In the genomic region with DNA sequence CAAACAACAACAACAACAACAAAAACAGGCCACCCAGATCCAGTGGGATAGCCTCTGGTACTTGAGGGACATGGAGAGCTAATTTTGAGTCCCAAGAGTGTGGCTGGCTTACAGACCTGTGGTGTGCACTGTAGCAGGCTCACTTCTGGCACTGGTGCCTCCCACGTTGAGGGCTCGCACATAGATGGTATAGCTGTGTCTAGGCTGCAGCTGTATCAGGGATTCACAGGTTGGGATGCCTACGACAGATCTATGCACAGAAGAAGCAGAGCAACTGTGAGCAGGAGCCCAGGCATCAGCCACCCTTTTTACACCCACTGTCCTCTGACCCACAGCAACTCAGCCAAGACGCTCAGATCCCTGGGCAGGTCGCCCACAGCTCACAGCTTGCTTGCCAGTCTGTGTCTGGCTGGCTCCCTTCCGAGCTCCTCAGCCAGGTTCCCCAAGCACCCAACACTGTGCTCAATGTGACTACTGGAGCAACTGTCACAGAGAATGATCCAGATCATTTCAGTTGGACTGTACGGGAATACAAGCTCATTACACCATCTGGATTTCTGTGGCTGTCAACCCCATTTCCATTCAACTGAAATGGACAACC, we compare ENCODE assay signal across 9 mouse cellular contexts. TPM values are rescaled to one million over a fixed set of nuclear protein-coding genes. Genes with fewer than 3 reads are reported as not detected.
A peak's percentile ranks its signal among the peaks of the same experiment; 100 is the strongest.
DNase-seq lines count a peak whose midpoint lies in the region; ATAC-seq and TF ChIP-seq lines count a peak whose summit lies in the region.
"Had no signal": no experiment of that assay in that cellular context is flagged by ENCODE, and none has a peak within 500 bp of the region (broad histone marks: within the 10 kb centered on the region; RNA-seq: fewer than 3 reads in every experiment).

No protein-coding gene starts in this region.

- H3K27me3 ChIP-seq in hindbrain, postnatal 0 days (ENCODE audit: insufficient read depth, low read length): no peaks in the 10 kb centered on the region
- H3K27me3 ChIP-seq in hindbrain, embryonic 12.5 days: 0 out of 2 replicates have a peak, but pooled peaks cover 3% of the 10 kb centered on the region
- H3K27me3 ChIP-seq: midbrain, embryonic 12.5 days had no signal

- H3K4me2 ChIP-seq in hindbrain, postnatal 0 days (ENCODE audit: low read depth, low read length): no peak overlapping the region
- H3K4me2 ChIP-seq in hindbrain, embryonic 12.5 days (replicated peaks): no peak overlapping the region
- H3K4me2 ChIP-seq: midbrain, embryonic 12.5 days had no signal

- peak; percentile 50 for DNase-seq in hindbrain, postnatal 0 days (ENCODE audit: low spot score)
- peak; percentile 75 for DNase-seq in brain, adult 2 months (ENCODE audit: low read depth, low spot score)
- peak; percentile 86 to 93 for DNase-seq in gastrocnemius, adult 8-10 months (ENCODE audit: low spot score in 2 of 2)
- peak; percentile 81 for DNase-seq in layer of hippocampus, adult 9-11 months
- DNase-seq in right cerebral cortex, postnatal 25 days: peak; percentile 58
- DNase-seq in natural killer cell, adult 2 months (ENCODE audit: low spot score in 2 of 2): no peak

- no peak for TF ChIP-seq CTCF in hindbrain, postnatal 0 days (IDR thresholded peaks at IDR 0.05; ENCODE audit: low read depth)

- H3K36me3 ChIP-seq in hindbrain, postnatal 0 days (ENCODE audit: insufficient read depth, low read length): no peaks in the 10 kb centered on the region
- no peaks in the 10 kb centered on the region for H3K36me3 ChIP-seq in hindbrain, embryonic 12.5 days
- H3K36me3 ChIP-seq: midbrain, embryonic 12.5 days had no signal

- peak; percentile 58; the same call in 1 of the 2 replicates for ATAC-seq in hindbrain, postnatal 0 days
- ATAC-seq in hindbrain, embryonic 12.5 days (ENCODE audit: low FRiP score): no peak
- no peak for ATAC-seq in erythroid progenitor cell, adult 5-6 weeks (replicated peaks; ENCODE audit: low FRiP score, poor library complexity, severe bottlenecking)

- 66% methylated on average over 7 of the region's 7 CpGs for WGBS in hindbrain, postnatal 0 days
- WGBS in hindbrain, embryonic 12.5 days: 87% methylated on average over 7 of the region's 7 CpGs

- no peak overlapping the region for H3K4me3 ChIP-seq in hindbrain, postnatal 0 days (ENCODE audit: low read length)
- H3K4me3 ChIP-seq in hindbrain, embryonic 12.5 days: no peak overlapping the region
- H3K4me3 ChIP-seq: midbrain, embryonic 12.5 days had no signal

- no peak overlapping the region for H3K27ac ChIP-seq in hindbrain, postnatal 0 days
- H3K27ac ChIP-seq in hindbrain, embryonic 12.5 days: no peak overlapping the region
- H3K27ac ChIP-seq: midbrain, embryonic 12.5 days had no signal

- no peaks in the 10 kb centered on the region for H3K4me1 ChIP-seq in hindbrain, postnatal 0 days (ENCODE audit: insufficient read depth, low read length)
- peaks cover 9% of the 10 kb centered on the region; the same call in 1 of the 2 replicates for H3K4me1 ChIP-seq in hindbrain, embryonic 12.5 days

- H3K9me3 ChIP-seq in hindbrain, postnatal 0 days (ENCODE audit: low read length): no peaks in the 10 kb centered on the region
- no peaks in the 10 kb centered on the region for H3K9me3 ChIP-seq in hindbrain, embryonic 12.5 days (replicated peaks)
- H3K9me3 ChIP-seq: midbrain, embryonic 12.5 days had no signal

- H3K9ac ChIP-seq in hindbrain, postnatal 0 days (replicated peaks; ENCODE audit: low read length): no peak overlapping the region
- H3K9ac ChIP-seq in hindbrain, embryonic 12.5 days: no peak overlapping the region
- H3K9ac ChIP-seq: midbrain, embryonic 12.5 days had no signal

RNA-seq across cellular contexts. Expression of a gene that starts 24.7 kb away (rescaled TPM):
- 0.18 and 0.31 TPM in 2 replicates for total RNA-seq in hindbrain, postnatal 0 days (2014; rRNA removed)
- polyA plus RNA-seq in hindbrain, postnatal 0 days (2015; fragmentation: Nextera tagmentation; extraction: Ambion mirVana): 0.05 and 0.08 TPM in 2 replicates
- 0.46 and 0.53 TPM in 2 replicates for polyA plus RNA-seq in hindbrain, embryonic 12.5 days (2016; fragmentation: Nextera tagmentation; extraction: Ambion mirVana)
- 100 to 1,000 TPM; 291 to 459 (median 401) TPM for total RNA-seq in gastrocnemius, adult 8-10 months (2022)
- total RNA-seq in erythroid progenitor cell, adult 5-6 weeks (2015; ENCODE audit: low replicate concordance): 0.84 and 1.1 TPM in 2 replicates
- total RNA-seq in erythroid progenitor cell, adult 5-6 weeks (2017; ENCODE audit: low replicate concordance): 0.51 TPM in 1 of 2 replicates, not detected in the other

RNA-seq across cellular contexts. Expression of a gene that starts 29.0 kb away (rescaled TPM):
- 5.1 and 6.2 TPM in 2 replicates for total RNA-seq in hindbrain, postnatal 0 days (2014; rRNA removed)
- polyA plus RNA-seq in hindbrain, postnatal 0 days (2015; fragmentation: Nextera tagmentation; extraction: Ambion mirVana): 6.9 and 7.0 TPM in 2 replicates
- polyA plus RNA-seq in hindbrain, embryonic 12.5 days (2016; fragmentation: Nextera tagmentation; extraction: Ambion mirVana): 7.8 and 7.9 TPM in 2 replicates
- total RNA-seq in gastrocnemius, adult 8-10 months (2022): 1 to 10 TPM; 7.6 to 9.6 (median 9.1) TPM
- 9.7 and 12.2 TPM in 2 replicates for total RNA-seq in erythroid progenitor cell, adult 5-6 weeks (2015; ENCODE audit: low replicate concordance)
- 13.3 and 16.6 TPM in 2 replicates for total RNA-seq in erythroid progenitor cell, adult 5-6 weeks (2017; ENCODE audit: low replicate concordance)

RNA-seq across cellular contexts. Expression of a gene that starts 43.9 kb away (rescaled TPM):
- total RNA-seq in hindbrain, postnatal 0 days (2014; rRNA removed): not detected in 2 replicates
- polyA plus RNA-seq in hindbrain, postnatal 0 days (2015; fragmentation: Nextera tagmentation; extraction: Ambion mirVana): not detected in 2 replicates
- polyA plus RNA-seq in hindbrain, embryonic 12.5 days (2016; fragmentation: Nextera tagmentation; extraction: Ambion mirVana): not detected in 2 replicates
- 10 to 100 TPM in 1 of 4 experiments, 1 to 10 TPM in 3; 2.7 to 10.6 (median 3.2) TPM for total RNA-seq in gastrocnemius, adult 8-10 months (2022)
- not detected in 2 replicates for total RNA-seq in erythroid progenitor cell, adult 5-6 weeks (2015; ENCODE audit: low replicate concordance)
- total RNA-seq in erythroid progenitor cell, adult 5-6 weeks (2017; ENCODE audit: low replicate concordance): not detected in 2 replicates
- polyA plus RNA-seq: midbrain, embryonic 12.5 days had no signal

RNA-seq across cellular contexts. Expression of a gene that starts 48.3 kb away (rescaled TPM):
- 208 and 231 TPM in 2 replicates for total RNA-seq in hindbrain, postnatal 0 days (2014; rRNA removed)
- 102 and 103 TPM in 2 replicates for polyA plus RNA-seq in hindbrain, postnatal 0 days (2015; fragmentation: Nextera tagmentation; extraction: Ambion mirVana)
- polyA plus RNA-seq in hindbrain, embryonic 12.5 days (2016; fragmentation: Nextera tagmentation; extraction: Ambion mirVana): 73.3 and 75.0 TPM in 2 replicates
- total RNA-seq in gastrocnemius, adult 8-10 months (2022): under 1 TPM in 3 of 4 experiments, not detected in 1; 0.17 to 0.60 (median 0.38) TPM
- total RNA-seq in erythroid progenitor cell, adult 5-6 weeks (2015; ENCODE audit: low replicate concordance): not detected in 2 replicates
- not detected in 2 replicates for total RNA-seq in erythroid progenitor cell, adult 5-6 weeks (2017; ENCODE audit: low replicate concordance)

Comparison
In these comparisons a context has a peak if more than half of its experiments do, and no peak if none do; other contexts are left out.
1. DNase-seq: peak in hindbrain, postnatal 0 days (single experiment), brain, adult 2 months (single experiment), gastrocnemius, adult 8-10 months (2 of 2), layer of hippocampus, adult 9-11 months (single experiment) and right cerebral cortex, postnatal 25 days (single experiment); none in natural killer cell, adult 2 months (0 of 2).
2. RNA of a gene that starts 24.7 kb away (total RNA-seq): 291 to 459 TPM in gastrocnemius, adult 8-10 months; 0.51 to 1.1 TPM in erythroid progenitor cell, adult 5-6 weeks and 0.18 to 0.31 TPM in hindbrain, postnatal 0 days; every median in the first group is over 100 times any median in the second.